Mouse (Mus musculus) MEL (cell line): ENCODE data around the gene Mark4.

ENCODE experiments used
- CTCF ChIP-seq, 3 experiments: IDR thresholded peaks in 2 of 3; conservative IDR thresholded peaks in 1 of 3; 2 replicates each; pipeline ENCODE4 v1.5.1; 2011 to 2012; ENCODE audit warnings: low read length in 3 of 3, low read depth in 2 of 3, mild to moderate bottlenecking in 2 of 3, improper control_type of control experiment in 1 of 3, inconsistent platforms in 1 of 3, mixed read lengths in 1 of 3, moderate library complexity in 1 of 3; ENCODE audit not compliant: control insufficient read depth in 1 of 3, insufficient read depth in 1 of 3, poor library complexity in 1 of 3, severe bottlenecking in 1 of 3
- GATA1 ChIP-seq: IDR thresholded peaks from 2 replicates; pipeline ENCODE4 v1.6.1; 2011; ENCODE audit warnings: low read depth, low read length, improper control_type of control experiment
- JUND ChIP-seq: IDR thresholded peaks from 2 replicates; pipeline ENCODE4 v1.6.1; 2011; ENCODE audit warnings: low read depth, mild to moderate bottlenecking, improper control_type of control experiment, low read length
- MAFK ChIP-seq: IDR thresholded peaks from 2 replicates; pipeline ENCODE4 v1.6.1; 2011; ENCODE audit warnings: low read depth, mild to moderate bottlenecking, low read length, improper control_type of control experiment, borderline replicate concordance
- MEF2A ChIP-seq: IDR thresholded peaks from 2 replicates; pipeline ENCODE4 v1.6.1; 2014; ENCODE audit warnings: low read depth, mild to moderate bottlenecking, inconsistent platforms, low read length, improper control_type of control experiment; ENCODE audit not compliant: poor library complexity, insufficient replicate concordance, severe bottlenecking; ENCODE audit errors: extremely low read depth
- POLR2A ChIP-seq, 2 experiments: IDR thresholded peaks; 2 replicates each; pipeline ENCODE4 v1.6.1; 2011 to 2012; ENCODE audit warnings: low read length in 2 of 2, mild to moderate bottlenecking in 2 of 2, control low read depth in 1 of 2, improper control_type of control experiment in 1 of 2, low read depth in 1 of 2, moderate library complexity in 1 of 2; ENCODE audit not compliant: control insufficient read depth in 1 of 2, insufficient read depth in 1 of 2, poor library complexity in 1 of 2
- SMC3 ChIP-seq: IDR thresholded peaks from 2 replicates; pipeline ENCODE4 v1.6.1; 2011; ENCODE audit warnings: low read depth, low read length, improper control_type of control experiment
- USF1 ChIP-seq: IDR thresholded peaks from 2 replicates; pipeline ENCODE4 v1.6.1; 2014; ENCODE audit warnings: low read depth, mild to moderate bottlenecking, inconsistent platforms, low read length, improper control_type of control experiment, moderate library complexity
- ZMIZ1 ChIP-seq: IDR thresholded peaks from 2 replicates; pipeline ENCODE4 v1.6.1; 2012; ENCODE audit warnings: low read depth, mild to moderate bottlenecking, inconsistent platforms, low read length, improper control_type of control experiment, moderate library complexity
- ZNF384 ChIP-seq: IDR thresholded peaks from 2 replicates; pipeline ENCODE4 v1.6.1; 2012; ENCODE audit warnings: low read depth, mild to moderate bottlenecking, inconsistent platforms, low read length, improper control_type of control experiment

- no peak for TF ChIP-seq MEF2A
- TF ChIP-seq ZMIZ1, result no peak
- TF ChIP-seq USF1, result no peak
- no peak for TF ChIP-seq POLR2A (IDR thresholded peaks at IDR 0.05; ENCODE audit: control insufficient read depth in 1 of 2, insufficient read depth in 1 of 2, low read depth in 1 of 2, low read length in 2 of 2, poor library complexity in 1 of 2)
- no peak for TF ChIP-seq SMC3
- TF ChIP-seq GATA1, result no peak
- no peak for TF ChIP-seq ZNF384
- TF ChIP-seq JUND, result no peak
- no peak for TF ChIP-seq MAFK
- TF ChIP-seq CTCF (IDR thresholded peaks at IDR 0.05 in 2 of 3, conservative IDR thresholded peaks at IDR 0.05 in 1 of 3; ENCODE audit: control insufficient read depth in 1 of 3, insufficient read depth in 1 of 3, low read depth in 2 of 3, low read length in 3 of 3, poor library complexity in 1 of 3, severe bottlenecking in 1 of 3), result no peak
These were observed 56.0 kb downstream of the Mark4 start for GRCm38 (mm10) chr7:19402535-19403112.
